Mouse (Mus musculus) testis, postnatal 10 days (tissue): ENCODE results near the gene Tac2.
A peak's percentile ranks its signal among the peaks of the same experiment; 100 is the strongest.

Experiments
- DNase-seq: peaks from one replicate; pipeline ENCODE4 v3.0.0; 2021; ENCODE audit warnings: low spot score

Gene Tac2

GRCm38 (mm10) chr10:127725136-127725535 lies 858 bp downstream of the Tac2 start:
- no peak for DNase-seq

- no peak for DNase-seq
These were observed 4.2 kb downstream of the Tac2 start for GRCm38 (mm10) chr10:127728437-127728836.

- no peak for DNase-seq
These were observed 6.1 kb downstream of the Tac2 start for GRCm38 (mm10) chr10:127730285-127730932.

- DNase-seq = no peak
These were observed 6.6 kb downstream of the Tac2 start for GRCm38 (mm10) chr10:127730933-127731310.

- DNase-seq = no peak
These were observed 7.1 kb downstream of the Tac2 start for GRCm38 (mm10) chr10:127731397-127731796.

GRCm38 (mm10) chr10:127734434-127734833 lies 10.2 kb downstream of the Tac2 start:
- no peak for DNase-seq

GRCm38 (mm10) chr10:127736266-127736665 lies 12.0 kb downstream of the Tac2 start:
- DNase-seq = no peak

GRCm38 (mm10) chr10:127736916-127737315 lies 12.6 kb downstream of the Tac2 start:
- DNase-seq = no peak

GRCm38 (mm10) chr10:127737552-127737951 lies 13.3 kb downstream of the Tac2 start:
- DNase-seq = no peak

GRCm38 (mm10) chr10:127738151-127738882 lies 14.0 kb downstream of the Tac2 start:
- peak; percentile 66 for DNase-seq

- DNase-seq = peak; percentile 89
These were observed 14.9 kb downstream of the Tac2 start, which contains the start of gene Zbtb39 for GRCm38 (mm10) chr10:127739083-127739660. Gene Zbtb39, plus strand, starts transcription at chr10:127739538.

GRCm38 (mm10) chr10:127739661-127740161 lies 15.4 kb downstream of the Tac2 start:
- DNase-seq = peak; percentile 65

- peak; percentile 84 for DNase-seq
These were observed 20.4 kb downstream of the Tac2 start for GRCm38 (mm10) chr10:127744661-127745060.

GRCm38 (mm10) chr10:127745886-127746285 lies 21.6 kb downstream of the Tac2 start:
- DNase-seq = no peak

- no peak for DNase-seq
These were observed 23.0 kb downstream of the Tac2 start for GRCm38 (mm10) chr10:127747254-127747653.

GRCm38 (mm10) chr10:127748847-127749612 lies 24.8 kb downstream of the Tac2 start:
- DNase-seq = peak; percentile 64

- DNase-seq = peak; percentile 38
These were observed 26.0 kb downstream of the Tac2 start for GRCm38 (mm10) chr10:127750136-127750777.

GRCm38 (mm10) chr10:127751548-127751947 lies 27.3 kb downstream of the Tac2 start, which contains the start of gene Gpr182:
Gene Gpr182, minus strand, starts transcription at chr10:127751732.
- no peak for DNase-seq

- peak; percentile 64 for DNase-seq
These were observed 30.4 kb downstream of the Tac2 start for GRCm38 (mm10) chr10:127754566-127755166.

GRCm38 (mm10) chr10:127755246-127755645 lies 31.0 kb downstream of the Tac2 start:
- DNase-seq = no peak
